Mouse (Mus musculus): ENCODE measurements around the gene Ppp1r16b. TPM values are rescaled to one million over a fixed set of nuclear protein-coding genes. Genes with fewer than 3 reads are reported as not detected.

Gene Ppp1r16b
- polyA plus RNA-seq, 2 experiments: 1.4 to 4.1 TPM

- WGBS: 81% methylated on average over 4 of the region's 4 CpGs
- TF ChIP-seq POLR2A (IDR thresholded peaks at IDR 0.05; ENCODE audit: borderline replicate concordance, extremely low read depth, insufficient read depth, insufficient read length): no peak
- no peak overlapping the region for H3K27ac ChIP-seq (replicated peaks; ENCODE audit: low read depth, low read length)
Observed at GRCm38 (mm10) chr2:158655806-158656205, 9.4 kb upstream of the Ppp1r16b start.

GRCm38 (mm10) chr2:158658822-158659221 lies 6.4 kb upstream of the Ppp1r16b start:
- H3K4me2 ChIP-seq (replicated peaks; ENCODE audit: low read depth, low read length, severe bottlenecking): no peak overlapping the region
- no peaks in the 10 kb centered on the region for H3K27me3 ChIP-seq (ENCODE audit: control insufficient read depth, insufficient read depth, low read length)
- H3K4me3 ChIP-seq (replicated peaks; ENCODE audit: low read length): no peak overlapping the region
- ATAC-seq (ENCODE audit: low FRiP score, low read depth) (peak; percentile 47; the same call in 1 of the 2 replicates), DNase-seq (ENCODE audit: low spot score) (no peak)
- H3K9ac ChIP-seq (ENCODE audit: low read depth, low read length, severe bottlenecking): no peak overlapping the region
- H3K36me3 ChIP-seq (ENCODE audit: control insufficient read depth, insufficient read depth, low read length): no peaks in the 10 kb centered on the region
- 26% methylated on average over 6 of the region's 6 CpGs for WGBS
- no peaks in the 10 kb centered on the region for H3K9me3 ChIP-seq (ENCODE audit: control insufficient read depth, low read length)
- no peak for TF ChIP-seq POLR2A (IDR thresholded peaks at IDR 0.05; ENCODE audit: borderline replicate concordance, extremely low read depth, insufficient read depth, insufficient read length)
- peaks cover 5% of the 10 kb centered on the region; the same call in 1 of the 2 replicates for H3K4me1 ChIP-seq (ENCODE audit: control insufficient read depth, insufficient read depth, low read length)
- H3K27ac ChIP-seq (replicated peaks; ENCODE audit: low read depth, low read length): peak overlapping the region; percentile 39; the same call in 1 of the 2 replicates

More at GRCm38 (mm10) chr2:158655806-158656205, 9.4 kb upstream of the Ppp1r16b start:
- DNase-seq (ENCODE audit: low spot score) (no peak), ATAC-seq (ENCODE audit: low FRiP score, low read depth) (no peak)
- no peak overlapping the region for H3K9ac ChIP-seq (ENCODE audit: low read depth, low read length, severe bottlenecking)
- H3K4me3 ChIP-seq (replicated peaks; ENCODE audit: low read length): no peak overlapping the region
- no peaks in the 10 kb centered on the region for H3K27me3 ChIP-seq (ENCODE audit: control insufficient read depth, insufficient read depth, low read length)
- H3K36me3 ChIP-seq (ENCODE audit: control insufficient read depth, insufficient read depth, low read length): no peaks in the 10 kb centered on the region
- no peaks in the 10 kb centered on the region for H3K9me3 ChIP-seq (ENCODE audit: control insufficient read depth, low read length)
- H3K4me2 ChIP-seq (replicated peaks; ENCODE audit: low read depth, low read length, severe bottlenecking): no peak overlapping the region
- peaks cover 5% of the 10 kb centered on the region; the same call in 1 of the 2 replicates for H3K4me1 ChIP-seq (ENCODE audit: control insufficient read depth, insufficient read depth, low read length)

- ATAC-seq (ENCODE audit: low FRiP score, low read depth): no peak
- whole genome bisulfite sequencing: 70% methylated on average over 3 of the region's 3 CpGs
- Histone ChIP-seq H3K9ac (ENCODE audit: low read depth, low read length, severe bottlenecking) (no peak overlapping the region), H3K4me3 (replicated peaks; ENCODE audit: low read length) (no peak overlapping the region), H3K4me2 (replicated peaks; ENCODE audit: low read depth, low read length, severe bottlenecking) (no peak overlapping the region), H3K9me3 (ENCODE audit: control insufficient read depth, low read length) (no peaks in the 10 kb centered on the region), H3K4me1 (ENCODE audit: control insufficient read depth, insufficient read depth, low read length) (peaks cover 5% of the 10 kb centered on the region; the same call in 1 of the 2 replicates), H3K27ac (replicated peaks; ENCODE audit: low read depth, low read length) (peak overlapping the region; percentile 39; the same call in 1 of the 2 replicates), H3K36me3 (ENCODE audit: control insufficient read depth, insufficient read depth, low read length) (no peaks in the 10 kb centered on the region), H3K27me3 (ENCODE audit: control insufficient read depth, insufficient read depth, low read length) (no peaks in the 10 kb centered on the region)
- TF ChIP-seq POLR2A (IDR thresholded peaks at IDR 0.05; ENCODE audit: borderline replicate concordance, extremely low read depth, insufficient read depth, insufficient read length): no peak
- no peak for DNase-seq (ENCODE audit: low spot score)
Observed at GRCm38 (mm10) chr2:158659346-158659745, 5.9 kb upstream of the Ppp1r16b start.

GRCm38 (mm10) chr2:158666071-158666800 lies 1.0 kb downstream of the Ppp1r16b start:
- no peak overlapping the region for H3K4me2 ChIP-seq (replicated peaks; ENCODE audit: low read depth, low read length, severe bottlenecking)

GRCm38 (mm10) chr2:158667022-158667670 lies 1.9 kb downstream of the Ppp1r16b start:
- ATAC-seq (ENCODE audit: low FRiP score, low read depth) (peak; percentile 32; the same call in 1 of the 2 replicates), DNase-seq (ENCODE audit: low spot score) (no peak)
- H3K4me2 ChIP-seq (replicated peaks; ENCODE audit: low read depth, low read length, severe bottlenecking): peak overlapping the region; percentile 98
- WGBS: 1% methylated on average over 44 of the region's 47 CpGs
- peak overlapping the region; percentile 50 for H3K9ac ChIP-seq (ENCODE audit: low read depth, low read length, severe bottlenecking)
- no peaks in the 10 kb centered on the region for H3K36me3 ChIP-seq (ENCODE audit: control insufficient read depth, insufficient read depth, low read length)
- peaks cover 37% of the 10 kb centered on the region for H3K27me3 ChIP-seq (ENCODE audit: control insufficient read depth, insufficient read depth, low read length)
- H3K4me1 ChIP-seq (ENCODE audit: control insufficient read depth, insufficient read depth, low read length): peaks cover 22% of the 10 kb centered on the region; the same call in 1 of the 2 replicates
- no peaks in the 10 kb centered on the region for H3K9me3 ChIP-seq (ENCODE audit: control insufficient read depth, low read length)
- TF ChIP-seq POLR2A (IDR thresholded peaks at IDR 0.05; ENCODE audit: borderline replicate concordance, extremely low read depth, insufficient read depth, insufficient read length): no peak
- H3K4me3 ChIP-seq (replicated peaks; ENCODE audit: low read length): peak overlapping the region; percentile 51
- H3K27ac ChIP-seq (replicated peaks; ENCODE audit: low read depth, low read length): no peak overlapping the region

More at GRCm38 (mm10) chr2:158666071-158666800, 1.0 kb downstream of the Ppp1r16b start:
- DNase-seq (ENCODE audit: low spot score) (no peak), ATAC-seq (ENCODE audit: low FRiP score, low read depth) (no peak)
- TF ChIP-seq POLR2A (IDR thresholded peaks at IDR 0.05; ENCODE audit: borderline replicate concordance, extremely low read depth, insufficient read depth, insufficient read length): no peak
- WGBS: 54% methylated on average over 13 of the region's 13 CpGs
- Histone ChIP-seq H3K27ac (replicated peaks; ENCODE audit: low read depth, low read length) (peak overlapping the region; percentile 8; the same call in 1 of the 2 replicates), H3K36me3 (ENCODE audit: control insufficient read depth, insufficient read depth, low read length) (no peaks in the 10 kb centered on the region), H3K4me3 (replicated peaks; ENCODE audit: low read length) (peak overlapping the region; percentile 51; the same call in 1 of the 2 replicates), H3K4me1 (ENCODE audit: control insufficient read depth, insufficient read depth, low read length) (peaks cover 22% of the 10 kb centered on the region; the same call in 1 of the 2 replicates), H3K9me3 (ENCODE audit: control insufficient read depth, low read length) (no peaks in the 10 kb centered on the region), H3K27me3 (ENCODE audit: control insufficient read depth, insufficient read depth, low read length) (peaks cover 37% of the 10 kb centered on the region), H3K9ac (ENCODE audit: low read depth, low read length, severe bottlenecking) (no peak overlapping the region)

Data from limb, embryonic 14.5 days (tissue).